Mouse (Mus musculus): Measurements from ENCODE around the gene Slc47a2. TPM values are rescaled to one million over a fixed set of nuclear protein-coding genes. Genes with fewer than 3 reads are reported as not detected.

The Slc47a2 gene
- total and polyA plus RNA-seq, 2 experiments from 2014 or later: not detected

DNA sequence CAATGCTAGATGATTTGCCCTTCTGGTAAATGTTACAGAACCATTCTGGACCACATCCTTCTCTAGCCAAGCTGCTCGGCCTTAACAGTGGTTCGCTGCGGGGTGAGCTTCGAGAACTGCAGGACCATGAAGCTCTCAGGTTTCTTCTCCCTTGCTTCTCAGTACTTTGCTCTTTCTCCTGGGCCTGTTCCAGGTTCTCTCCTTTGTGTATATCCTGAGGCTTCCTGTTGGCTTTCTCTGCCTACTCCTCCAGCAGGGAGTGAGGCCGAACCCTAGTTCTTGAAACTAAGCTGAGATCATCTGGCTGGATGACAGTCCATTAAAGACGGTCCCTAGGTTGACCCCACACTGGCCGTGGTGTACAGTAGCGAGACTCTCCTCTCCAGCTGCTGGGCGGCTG lies 13.9 kb upstream of the Slc47a2 start:
- no peak overlapping the region for H3K4me3 ChIP-seq (ENCODE audit: low read depth, low read length)
- no peak overlapping the region for H3K9ac ChIP-seq
- no peak for TF ChIP-seq CTCF (IDR thresholded peaks at IDR 0.05; ENCODE audit: low read depth)
- ATAC-seq (no peak), DNase-seq (no peak)
- H3K36me3 ChIP-seq (ENCODE audit: insufficient read depth): no peaks in the 10 kb centered on the region
- 89% methylated on average over 9 of the region's 9 CpGs for WGBS
- no peak overlapping the region for H3K27ac ChIP-seq (ENCODE audit: low read depth, low read length)
- no peaks in the 10 kb centered on the region for H3K9me3 ChIP-seq (ENCODE audit: low read length)
- H3K4me1 ChIP-seq (ENCODE audit: insufficient read depth): no peaks in the 10 kb centered on the region
- no peaks in the 10 kb centered on the region for H3K27me3 ChIP-seq (ENCODE audit: insufficient read depth, low read length)
- no peak overlapping the region for H3K4me2 ChIP-seq (ENCODE audit: low read depth)

DNA sequence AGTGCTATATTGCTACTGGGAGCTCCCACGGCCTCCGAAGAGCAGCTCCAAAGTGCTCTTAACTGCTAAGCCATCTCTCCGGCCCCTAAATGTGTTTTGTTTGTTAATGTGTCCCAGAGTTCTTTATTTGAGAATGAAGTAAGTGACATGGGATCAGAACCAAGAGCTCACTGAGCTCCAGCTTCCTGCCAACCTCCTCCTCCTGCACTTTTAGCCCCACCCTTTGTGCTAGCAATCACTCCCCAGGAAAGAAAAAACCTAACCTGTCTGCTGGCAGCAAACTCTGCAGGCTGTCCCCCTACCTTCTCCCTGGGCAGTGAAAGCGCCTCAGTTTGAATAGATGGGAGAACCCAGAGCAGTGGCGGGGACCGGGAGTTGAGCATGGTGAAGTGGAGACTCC lies 13.5 kb upstream of the Slc47a2 start:
- H3K27me3 ChIP-seq (ENCODE audit: insufficient read depth, low read length): no peaks in the 10 kb centered on the region

DNA sequence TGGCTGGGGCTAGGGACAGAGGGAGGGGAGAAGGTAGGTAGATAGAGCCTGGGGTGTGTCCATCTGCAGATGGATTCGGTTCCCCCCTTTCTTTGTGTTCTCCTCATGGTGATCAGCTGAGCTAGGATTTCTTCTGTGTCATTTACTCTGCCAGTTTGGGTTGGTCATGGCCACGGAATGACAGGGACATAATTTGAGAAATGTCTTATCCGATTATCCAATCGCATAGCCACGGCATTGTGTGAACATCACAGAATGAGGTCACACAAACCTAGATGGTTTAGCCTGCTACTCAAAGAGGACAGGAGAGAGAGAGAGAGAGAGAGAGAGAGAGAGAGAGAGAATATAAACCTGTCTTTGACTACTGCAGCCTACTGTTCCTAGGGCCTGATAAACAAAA lies 12.7 kb upstream of the Slc47a2 start:
- WGBS: 82% methylated on average over 5 of the region's 5 CpGs
- TF ChIP-seq CTCF (IDR thresholded peaks at IDR 0.05; ENCODE audit: low read depth): no peak
- Histone ChIP-seq H3K9ac (no peak overlapping the region), H3K4me3 (ENCODE audit: low read depth, low read length) (no peak overlapping the region), H3K9me3 (ENCODE audit: low read length) (no peaks in the 10 kb centered on the region), H3K4me1 (ENCODE audit: insufficient read depth) (no peaks in the 10 kb centered on the region), H3K27ac (ENCODE audit: low read depth, low read length) (no peak overlapping the region), H3K27me3 (ENCODE audit: insufficient read depth, low read length) (no peaks in the 10 kb centered on the region), H3K36me3 (ENCODE audit: insufficient read depth) (no peaks in the 10 kb centered on the region), H3K4me2 (ENCODE audit: low read depth) (no peak overlapping the region)
- DNase-seq (no peak), ATAC-seq (no peak)

More for the DNA sequence above, 13.5 kb upstream of the Slc47a2 start:
- no peaks in the 10 kb centered on the region for H3K9me3 ChIP-seq (ENCODE audit: low read length)
- H3K27ac ChIP-seq (ENCODE audit: low read depth, low read length): no peak overlapping the region
- DNase-seq (no peak), ATAC-seq (no peak)
- no peak for TF ChIP-seq CTCF (IDR thresholded peaks at IDR 0.05; ENCODE audit: low read depth)
- no peaks in the 10 kb centered on the region for H3K36me3 ChIP-seq (ENCODE audit: insufficient read depth)
- H3K4me3 ChIP-seq (ENCODE audit: low read depth, low read length): no peak overlapping the region
- 72% methylated on average over 6 of the region's 6 CpGs for WGBS
- H3K4me2 ChIP-seq (ENCODE audit: low read depth): no peak overlapping the region
- H3K4me1 ChIP-seq (ENCODE audit: insufficient read depth): no peaks in the 10 kb centered on the region
- no peak overlapping the region for H3K9ac ChIP-seq

DNA sequence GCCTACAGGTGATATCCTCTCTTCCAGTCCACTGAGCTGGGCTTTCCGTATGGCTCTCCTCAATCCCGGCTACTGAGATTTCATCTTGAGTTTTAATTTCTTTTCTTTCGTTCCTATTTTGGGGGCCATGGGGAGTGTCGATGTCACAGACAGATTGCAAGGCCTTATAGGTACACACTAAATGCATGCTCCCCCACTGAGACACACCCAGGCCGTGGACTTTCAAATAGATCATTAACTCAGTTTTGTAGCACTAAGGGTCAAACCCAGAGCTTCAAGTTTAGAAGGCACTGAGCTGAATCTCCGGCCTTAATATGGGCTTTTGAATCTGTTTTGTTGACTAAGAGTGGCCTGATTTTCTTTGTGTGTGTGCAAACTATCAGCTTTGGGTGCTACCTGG lies 11.7 kb upstream of the Slc47a2 start:
- H3K9me3 ChIP-seq (ENCODE audit: low read length): no peaks in the 10 kb centered on the region
- H3K9ac ChIP-seq: no peak overlapping the region
- H3K4me2 ChIP-seq (ENCODE audit: low read depth): no peak overlapping the region
- DNase-seq: no peak
- H3K4me1 ChIP-seq (ENCODE audit: insufficient read depth): no peaks in the 10 kb centered on the region
- no peak overlapping the region for H3K4me3 ChIP-seq (ENCODE audit: low read depth, low read length)
- H3K27ac ChIP-seq (ENCODE audit: low read depth, low read length): no peak overlapping the region
- 82% methylated on average over 6 of the region's 6 CpGs for WGBS
- H3K36me3 ChIP-seq (ENCODE audit: insufficient read depth): no peaks in the 10 kb centered on the region
- no peak for ATAC-seq
- no peaks in the 10 kb centered on the region for H3K27me3 ChIP-seq (ENCODE audit: insufficient read depth, low read length)
- no peak for TF ChIP-seq CTCF (IDR thresholded peaks at IDR 0.05; ENCODE audit: low read depth)

DNA sequence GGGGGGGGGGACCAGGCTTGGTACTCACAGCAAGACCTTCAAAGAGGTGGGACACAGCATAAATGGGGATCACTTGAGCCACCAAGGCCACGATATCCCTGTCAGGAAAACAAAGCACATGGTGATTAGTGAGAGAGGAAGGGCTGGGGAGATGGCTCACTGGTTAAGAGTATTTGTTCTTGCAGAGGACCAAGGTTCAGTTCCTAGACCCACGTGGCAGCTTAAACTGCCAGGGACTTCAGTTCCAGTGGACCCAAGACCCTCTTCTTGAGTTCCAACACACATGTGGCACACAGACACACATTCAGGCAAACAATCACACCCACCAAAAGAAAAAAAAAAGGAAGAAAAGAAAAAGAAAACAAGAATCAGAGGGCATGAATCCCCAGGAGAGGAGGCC lies 10.4 kb upstream of the Slc47a2 start:
- WGBS: 83% methylated on average over 2 of the region's 2 CpGs
- no peak for TF ChIP-seq CTCF (IDR thresholded peaks at IDR 0.05; ENCODE audit: low read depth)

DNA sequence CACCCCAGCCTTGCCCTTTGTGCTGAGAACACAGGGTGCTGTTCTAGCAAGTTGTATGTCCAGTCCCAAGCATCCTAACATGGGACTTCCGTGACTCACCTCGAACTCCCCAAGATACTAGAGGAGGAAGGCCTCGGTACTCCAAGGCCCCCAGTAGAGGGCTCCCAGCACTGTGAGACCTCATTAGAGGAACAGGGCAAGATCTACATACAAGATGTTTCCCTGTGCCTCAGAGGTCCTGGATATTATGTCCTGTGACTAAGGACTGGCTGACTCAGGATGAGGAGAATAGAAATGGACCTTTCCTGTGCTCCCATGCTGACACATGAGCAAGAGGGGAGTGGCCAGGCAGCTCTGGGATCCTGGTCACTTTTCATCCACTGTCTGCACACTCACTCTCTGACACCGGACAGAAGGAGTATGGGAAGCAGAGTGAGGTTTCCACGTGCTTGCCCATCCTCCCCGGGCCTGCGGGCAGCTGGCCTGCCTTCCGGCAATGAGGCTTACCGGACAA lies 9.5 kb upstream of the Slc47a2 start:
- TF ChIP-seq CTCF (IDR thresholded peaks at IDR 0.05; ENCODE audit: low read depth): no peak
- no peaks in the 10 kb centered on the region for H3K9me3 ChIP-seq (ENCODE audit: low read length)
- no peaks in the 10 kb centered on the region for H3K4me1 ChIP-seq (ENCODE audit: insufficient read depth)
- no peak overlapping the region for H3K4me3 ChIP-seq (ENCODE audit: low read depth, low read length)
- H3K4me2 ChIP-seq (ENCODE audit: low read depth): no peak overlapping the region
- DNase-seq: no peak
- no peak for ATAC-seq
- H3K27me3 ChIP-seq (ENCODE audit: insufficient read depth, low read length): no peaks in the 10 kb centered on the region
- 60% methylated on average over 9 of the region's 9 CpGs for WGBS
- no peak overlapping the region for H3K27ac ChIP-seq (ENCODE audit: low read depth, low read length)
- H3K36me3 ChIP-seq (ENCODE audit: insufficient read depth): no peaks in the 10 kb centered on the region
- H3K9ac ChIP-seq: no peak overlapping the region

More for the DNA sequence above, 10.4 kb upstream of the Slc47a2 start:
- Histone ChIP-seq H3K27ac (ENCODE audit: low read depth, low read length) (no peak overlapping the region), H3K9me3 (ENCODE audit: low read length) (no peaks in the 10 kb centered on the region), H3K27me3 (ENCODE audit: insufficient read depth, low read length) (no peaks in the 10 kb centered on the region), H3K4me1 (ENCODE audit: insufficient read depth) (no peaks in the 10 kb centered on the region), H3K9ac (no peak overlapping the region), H3K36me3 (ENCODE audit: insufficient read depth) (no peaks in the 10 kb centered on the region), H3K4me3 (ENCODE audit: low read depth, low read length) (no peak overlapping the region), H3K4me2 (ENCODE audit: low read depth) (no peak overlapping the region)
- ATAC-seq: no peak
- DNase-seq: no peak

DNA sequence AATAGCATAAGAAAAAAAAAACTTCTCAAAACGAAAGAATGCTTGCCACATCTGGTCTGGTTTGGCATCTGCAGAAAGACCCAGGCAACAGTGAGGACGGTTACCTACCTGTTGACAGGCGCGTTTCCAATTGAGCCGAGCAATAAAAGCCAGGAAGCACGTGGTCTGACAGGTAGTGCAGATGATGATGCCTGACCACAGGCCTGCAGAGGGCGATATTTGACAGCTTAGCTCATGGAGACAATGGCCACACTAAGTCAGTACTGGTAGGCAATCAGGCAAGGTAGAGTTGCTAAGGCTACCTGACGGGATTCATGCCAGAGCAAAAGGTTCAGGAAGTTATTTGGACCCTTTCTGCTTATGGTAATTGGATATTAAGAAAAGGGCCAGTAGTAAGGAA lies 6.7 kb upstream of the Slc47a2 start:
- peak; percentile 23 for DNase-seq
- no peaks in the 10 kb centered on the region for H3K4me1 ChIP-seq (ENCODE audit: insufficient read depth)
- WGBS: 12% methylated on average over 8 of the region's 8 CpGs
- 0 out of 2 replicates have a peak, but pooled peaks cover under 1% of the 10 kb centered on the region for H3K27me3 ChIP-seq (ENCODE audit: insufficient read depth, low read length)
- no peak overlapping the region for H3K4me3 ChIP-seq (ENCODE audit: low read depth, low read length)
- H3K27ac ChIP-seq (ENCODE audit: low read depth, low read length): no peak overlapping the region
- H3K4me2 ChIP-seq (ENCODE audit: low read depth): no peak overlapping the region
- no peak overlapping the region for H3K9ac ChIP-seq
- no peak for ATAC-seq
- peak; percentile 59 for TF ChIP-seq CTCF (IDR thresholded peaks at IDR 0.05; ENCODE audit: low read depth)
- no peaks in the 10 kb centered on the region for H3K9me3 ChIP-seq (ENCODE audit: low read length)
- H3K36me3 ChIP-seq (ENCODE audit: insufficient read depth): no peaks in the 10 kb centered on the region
